Comparison of ENCODE assay signal across 8 mouse cellular contexts in the genomic region with DNA sequence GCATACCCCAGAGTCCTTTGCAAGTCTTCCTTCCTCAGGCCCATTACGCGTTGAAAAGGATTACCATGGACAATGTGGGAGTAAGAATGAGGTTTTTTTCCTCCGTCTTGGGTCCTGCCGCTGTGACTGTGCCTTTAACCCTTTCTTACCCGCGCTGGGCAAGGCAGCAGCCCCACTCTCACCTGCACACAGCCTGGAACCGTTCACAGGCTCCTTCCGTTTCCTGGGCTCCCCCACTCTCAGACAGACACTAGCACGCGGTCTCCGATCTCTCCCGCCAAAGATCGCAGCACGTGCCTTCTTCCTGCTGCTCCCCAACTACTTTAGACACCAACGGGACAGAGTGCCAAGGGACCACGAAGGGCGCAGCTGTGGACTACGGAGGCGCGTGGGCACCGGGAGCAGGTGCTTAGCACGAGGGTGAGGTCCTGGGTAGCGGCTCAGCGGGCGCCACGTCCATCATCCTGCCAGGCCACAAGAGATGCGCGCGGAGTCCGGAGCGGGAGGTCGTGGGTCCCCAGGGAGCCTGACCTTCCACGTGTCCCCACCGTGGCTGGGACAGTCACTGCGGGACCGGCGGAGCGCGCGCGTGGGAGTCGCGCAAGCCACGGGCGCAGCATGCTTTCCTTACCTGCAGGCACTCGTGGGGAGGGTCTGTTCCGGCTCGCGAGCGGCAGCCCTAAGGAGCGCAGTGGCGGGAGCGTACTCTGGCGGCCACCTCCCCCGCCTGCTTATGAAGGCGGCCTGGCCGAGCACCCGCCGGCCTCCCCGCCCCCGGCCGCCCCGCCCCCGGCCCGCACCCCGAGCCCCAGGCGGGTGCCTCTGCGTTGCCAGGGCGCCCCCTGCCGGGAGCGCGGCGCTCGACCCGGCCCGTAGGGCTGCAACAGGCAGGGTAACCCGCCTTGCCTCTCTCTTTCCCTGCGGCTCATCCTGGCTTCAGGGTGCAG. TPM values are rescaled to one million over a fixed set of nuclear protein-coding genes. Genes with fewer than 3 reads are reported as not detected.
DNase-seq lines count a peak whose midpoint lies in the region; ATAC-seq and TF ChIP-seq lines count a peak whose summit lies in the region.

TSS of gene Alpl (minus strand) at position 774 of the 947 bp plus-strand sequence.

- ATAC-seq in G1E (ENCODE audit: extremely low read depth, insufficient number of reproducible peaks, low FRiP score, poor library complexity, severe bottlenecking), result no peak
- ATAC-seq in forebrain, embryonic 13.5 days, result peak; percentile 80

- H3K4me1 ChIP-seq in G1E (ENCODE audit: insufficient read depth, low read depth, low read length), result no peaks in the 10 kb centered on the region
- peaks cover 32% of the 10 kb centered on the region for H3K4me1 ChIP-seq in forebrain, embryonic 13.5 days

- H3K36me3 ChIP-seq in G1E (replicated peaks), result no peaks in the 10 kb centered on the region
- no peaks in the 10 kb centered on the region for H3K36me3 ChIP-seq in forebrain, embryonic 13.5 days (ENCODE audit: poor library complexity, severe bottlenecking)

- TF ChIP-seq CTCF in G1E (IDR thresholded peaks at IDR 0.05; ENCODE audit: low read depth, low read length), result no peak
- peak; percentile 70 for TF ChIP-seq CTCF in brain, embryonic 14.5 days (IDR thresholded peaks at IDR 0.05; ENCODE audit: borderline replicate concordance, extremely low read depth, insufficient read depth, insufficient read length)

- H3K27me3 ChIP-seq in G1E (ENCODE audit: insufficient read depth, low read length), result peaks cover 10% of the 10 kb centered on the region; the same call in 1 of the 2 replicates
- H3K27me3 ChIP-seq in forebrain, embryonic 13.5 days, result peaks cover 19% of the 10 kb centered on the region; the same call in 1 of the 2 replicates

- no peak for DNase-seq in G1E (ENCODE audit: low spot score)
- peak; percentile 80 for DNase-seq in brain, embryonic 14.5 days (ENCODE audit: low read depth)
- DNase-seq in heart, postnatal 14 days, result peak; percentile 85 to 90
- peak; percentile 71 to 80 for DNase-seq in layer of hippocampus, postnatal 10 days (ENCODE audit: low spot score in 2 of 2)
- DNase-seq in lung, postnatal 10 days, result peak; percentile 74
- peak; percentile 38 to 68 for DNase-seq in right cerebral cortex, postnatal 10 days (ENCODE audit: low spot score in 2 of 2)
- peak; percentile 75 to 81 for DNase-seq in urinary bladder, postnatal 4 days (ENCODE audit: low spot score in 2 of 2)

- intact Hi-C loops in heart, postnatal 14 days (cut with DNase I), result loop anchor here (1.0 to 2.0 kb wide), 2 partner anchors 41 to 66 kb away; no protein-coding TSS in a partner anchor

- H3K9ac ChIP-seq in forebrain, embryonic 13.5 days, result peak within 1 kb of the TSS; percentile 60

- H3K4me2 ChIP-seq in forebrain, embryonic 13.5 days, result peak within 1 kb of the TSS; percentile 84

- no peak for TF ChIP-seq POLR2A in brain, embryonic 14.5 days (IDR thresholded peaks at IDR 0.05; ENCODE audit: borderline replicate concordance, extremely low read depth, insufficient read depth, insufficient read length, poor library complexity, severe bottlenecking)

- WGBS in forebrain, embryonic 13.5 days, result under 1% methylated on average over 68 of the region's 78 CpGs

- no peak within 1 kb of the TSS for H3K27ac ChIP-seq in forebrain, embryonic 13.5 days

- H3K9me3 ChIP-seq in G1E (replicated peaks), result peaks cover 2% of the 10 kb centered on the region; the same call in 1 of the 2 replicates
- H3K9me3 ChIP-seq in forebrain, embryonic 13.5 days (replicated peaks), result no peaks in the 10 kb centered on the region

- 0 out of 2 replicates have a peak within 1 kb of the TSS, but pooled peaks have one; percentile 23 for H3K4me3 ChIP-seq in G1E (ENCODE audit: low read depth, low read length)
- peak within 1 kb of the TSS; percentile 46 for H3K4me3 ChIP-seq in forebrain, embryonic 13.5 days

RNA-seq across cellular contexts. Expression of gene Alpl, which starts in this region (rescaled TPM):
- total RNA-seq in G1E (2014; fragmentation: Nextera tagmentation), result not detected in 2 replicates
- 0.06 TPM in 1 of 2 replicates, not detected in the other for total RNA-seq in G1E (2017)
- not detected in 2 replicates for polyA plus RNA-seq in G1E (2012)
- polyA plus RNA-seq in brain, embryonic 14.5 days (2012; rRNA removed), result 8.8 and 14.0 TPM in 2 replicates
- 10.5 and 11.2 TPM in 2 replicates for polyA plus RNA-seq in forebrain, embryonic 13.5 days (2015; fragmentation: Nextera tagmentation; extraction: Ambion mirVana)
- 10 to 100 TPM; 51.5 to 72.3 TPM for total RNA-seq in heart, postnatal 14 days (2021)
- 1 to 10 TPM; 6.0 to 7.4 TPM for total RNA-seq in layer of hippocampus, postnatal 10 days (2021)

Comparison
In these comparisons a context has a peak if more than half of its experiments do, and no peak if none do; other contexts are left out.
1. RNA of gene Alpl (total RNA-seq): 51.5 to 72.3 TPM in heart, postnatal 14 days and 6.0 to 7.4 TPM in layer of hippocampus, postnatal 10 days; 0.06 TPM in G1E; every median in the first group is over 4 times any median in the second.
2. RNA of gene Alpl (total RNA-seq): 51.5 to 72.3 TPM in heart, postnatal 14 days; 6.0 to 7.4 TPM in layer of hippocampus, postnatal 10 days; every median in the first group is over 4 times any median in the second.